Mouse (Mus musculus) lung, adult 2 months (tissue): ENCODE results near the gene Lrrc28.

Source experiments
- CTCF ChIP-seq: fragments of 200-500 bp; IDR thresholded peaks from 2 replicates; pipeline ENCODE4 v1.5.1; 2011; ENCODE audit warnings: mild to moderate bottlenecking, low read length, control low read depth; ENCODE audit not compliant: insufficient read depth
- POLR2A ChIP-seq: fragments of 200-500 bp; IDR thresholded peaks from 2 replicates; pipeline ENCODE4 v1.6.1; 2011; ENCODE audit warnings: low read depth, mild to moderate bottlenecking, control low read depth, low read length, borderline replicate concordance; ENCODE audit errors: extremely low read depth

DNA sequence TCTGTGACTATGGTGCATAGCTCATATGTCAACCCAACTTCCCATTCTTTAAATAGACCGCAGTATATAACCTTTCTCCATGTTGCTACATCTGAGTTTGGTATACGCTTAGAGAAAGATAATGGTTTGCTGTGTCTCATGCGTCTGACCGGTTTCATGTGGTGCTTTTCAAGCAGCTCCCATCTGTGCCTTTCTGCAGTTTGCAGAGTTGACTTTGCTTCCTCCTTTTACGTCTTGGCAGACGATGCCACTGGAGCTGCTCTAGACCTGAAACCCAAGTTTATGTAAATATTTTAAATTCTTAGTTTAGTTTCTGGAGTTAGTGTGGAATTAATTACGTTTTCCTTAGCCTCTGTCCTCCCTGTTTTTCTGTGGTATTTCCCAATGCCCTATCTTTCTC lies 9.6 kb upstream of the Lrrc28 start:
- TF ChIP-seq CTCF (no peak), POLR2A (no peak)
